Mouse (Mus musculus) erythroblast, embryonic 14.5 days (primary cell): Measurements from ENCODE around the gene Apoa2.

Experiments
- GATA1 ChIP-seq: IDR thresholded peaks from 2 replicates; pipeline ENCODE4 v1.6.1; 2012; ENCODE audit warnings: low read length, inconsistent platforms, mixed read lengths
- TAL1 ChIP-seq: IDR thresholded peaks from 3 replicates; pipeline ENCODE4 v1.6.1; 2012; ENCODE audit warnings: low read length, inconsistent platforms, mixed read lengths

- TF ChIP-seq GATA1 (no peak), TAL1 (no peak)
Observed at GRCm38 (mm10) chr1:171232800-171233730, 8.2 kb downstream of the Apoa2 start.
